Mouse (Mus musculus) monocyte, adult 2 months (primary cell): ENCODE results near the gene Pcnx.
A peak's percentile ranks its signal among the peaks of the same experiment; 100 is the strongest.
"Not testable (repeated sequence)": the region's sequence is repeated elsewhere in the genome, so short reads cannot be mapped to it uniquely, and the experiment has no call there.

Experiments used
- DNase-seq, 2 experiments: peaks; one replicate each; pipeline ENCODE4 v3.0.0; 2022; ENCODE audit warnings: low spot score in 2 of 2, low read depth in 1 of 2

Pcnx gene

DNA sequence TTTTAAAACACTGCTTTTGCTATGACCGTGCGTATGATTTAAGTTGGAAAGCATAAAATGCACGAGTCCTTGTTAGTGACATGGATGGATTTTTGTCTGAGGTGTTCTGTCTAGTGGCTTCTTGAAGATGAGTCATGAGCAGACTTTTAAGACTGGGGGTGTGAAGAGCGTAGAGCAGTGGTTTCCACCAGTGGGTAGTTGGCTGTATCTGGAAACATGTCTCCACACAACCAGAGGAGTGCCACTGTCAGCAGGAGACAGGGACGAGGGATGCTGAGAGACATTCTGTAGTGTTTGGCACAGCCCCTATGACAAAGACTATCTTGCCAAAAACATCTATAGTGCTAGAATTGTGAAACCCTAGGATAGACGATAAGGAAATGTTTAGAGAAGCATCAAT lies 89.2 kb downstream of the Pcnx start:
- DNase-seq: no peak

DNA sequence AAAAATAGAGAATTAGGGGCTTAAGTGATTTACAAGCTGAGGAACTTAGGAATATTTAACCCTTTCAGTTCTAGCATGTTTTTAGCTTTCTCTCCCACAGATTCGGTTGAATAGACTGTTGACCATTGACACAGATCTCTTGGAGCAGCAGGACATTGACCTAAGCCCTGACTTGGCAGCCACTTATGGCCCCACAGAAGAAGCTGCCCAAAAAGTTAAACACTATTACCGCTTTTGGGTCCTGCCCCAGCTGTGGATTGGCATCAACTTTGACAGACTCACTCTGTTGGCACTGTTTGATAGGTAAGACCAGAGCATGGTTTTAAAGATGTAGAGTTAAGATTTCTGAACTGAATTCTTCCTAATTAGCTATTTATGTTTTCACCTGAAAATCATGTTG lies 90.2 kb downstream of the Pcnx start:
- no peak for DNase-seq

DNA sequence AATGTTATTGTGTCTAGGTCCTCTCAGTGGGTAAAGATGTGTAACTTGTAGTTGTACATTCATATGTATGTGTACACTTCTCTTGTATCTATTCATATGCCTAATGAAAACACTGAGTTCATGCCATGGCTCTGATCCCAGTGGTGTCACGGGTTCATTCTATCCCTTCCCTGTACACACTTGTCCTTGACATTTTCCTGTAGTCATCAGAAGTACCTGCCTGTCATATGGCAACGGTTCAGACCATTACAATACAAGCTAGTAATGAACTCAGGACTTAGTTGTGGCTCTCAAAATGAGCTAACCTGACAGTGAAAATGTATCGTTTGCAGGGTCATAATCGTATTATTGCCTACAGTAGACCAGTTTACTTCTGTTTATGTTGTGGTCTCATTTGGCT lies 98.5 kb downstream of the Pcnx start:
- DNase-seq: no peak

DNA sequence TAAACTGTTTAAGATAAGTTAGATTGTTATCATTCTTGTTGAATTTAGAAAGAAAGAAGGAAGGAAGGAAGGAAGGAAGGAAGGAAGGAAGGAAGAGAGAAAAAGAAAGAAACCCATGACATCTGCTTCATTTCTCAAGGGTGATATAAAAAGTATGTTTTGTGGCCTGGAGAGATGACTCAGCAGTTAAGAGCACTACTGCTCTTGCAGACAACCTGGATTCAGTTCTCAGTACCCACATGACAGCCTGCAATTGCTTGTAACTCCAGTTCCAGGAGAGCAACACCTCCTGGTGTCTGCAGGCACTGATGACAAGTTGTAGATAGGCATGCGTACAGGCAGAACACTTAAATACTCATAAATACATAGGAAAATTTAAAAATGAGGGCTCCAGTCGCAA lies 105.6 kb downstream of the Pcnx start:
- DNase-seq: no peak

DNA sequence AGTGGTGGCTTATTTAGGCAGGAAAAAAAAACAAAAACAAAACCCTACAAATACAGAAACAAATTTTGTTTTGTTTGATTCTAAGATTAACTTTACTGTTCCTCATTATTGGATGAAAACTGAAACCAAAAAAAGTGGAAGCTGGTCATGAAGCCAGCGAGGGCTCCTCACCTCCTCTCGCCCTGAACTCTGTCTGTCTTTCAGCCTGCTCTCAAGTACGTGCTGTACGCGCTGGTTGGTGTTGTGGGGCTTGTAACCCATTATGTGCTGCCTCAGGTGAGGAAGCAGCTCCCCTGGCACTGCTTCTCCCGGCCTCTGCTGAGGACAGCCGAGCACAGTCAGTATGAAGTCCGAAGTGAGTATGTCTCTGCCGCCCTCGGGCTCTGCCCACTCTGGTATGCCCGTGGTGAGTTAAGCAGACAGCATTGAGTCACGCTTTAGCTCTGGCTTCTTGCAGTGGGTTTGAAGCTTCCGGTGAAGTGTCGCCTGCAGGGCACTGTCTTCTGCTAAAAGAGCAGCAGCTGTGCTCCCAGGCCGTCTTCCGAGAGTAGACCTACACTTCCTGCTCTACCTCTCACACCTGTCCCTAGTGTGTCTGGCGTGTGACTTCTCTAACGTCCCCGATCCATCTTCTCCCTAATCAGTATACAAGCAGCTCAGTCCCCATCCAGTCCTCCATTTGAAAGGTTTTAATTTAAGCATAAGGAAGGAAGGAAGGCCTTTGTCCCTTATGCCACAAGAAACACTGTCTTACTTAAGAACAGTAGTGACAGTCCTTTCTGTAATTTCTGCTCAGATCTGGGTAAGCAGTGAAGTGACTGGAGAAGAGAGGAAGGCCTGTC lies 111.4 kb downstream of the Pcnx start:
- peak; percentile 34 to 37 for DNase-seq

DNA sequence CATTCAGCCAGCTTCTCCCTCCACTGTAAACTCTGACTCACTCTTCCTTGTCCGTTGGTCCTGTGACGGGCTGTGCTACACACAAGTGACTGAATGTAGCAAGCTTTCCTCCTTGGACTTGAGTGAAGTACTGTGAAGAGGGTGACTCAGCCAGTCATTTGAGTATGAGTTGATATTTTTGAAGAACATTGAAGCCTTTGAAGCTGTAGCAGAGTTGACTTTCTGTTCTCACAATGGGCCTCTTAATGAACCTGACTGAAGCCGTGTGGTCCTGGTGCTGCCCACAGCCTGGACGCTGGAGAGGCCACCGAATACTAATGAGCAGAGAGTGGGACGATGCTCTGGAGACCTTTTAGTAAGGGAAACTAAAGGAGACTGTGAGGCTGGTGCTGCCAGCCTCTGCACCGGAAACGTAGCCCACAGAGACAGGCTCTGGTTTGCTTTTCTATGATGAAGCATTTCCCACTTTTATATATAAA lies 112.1 kb downstream of the Pcnx start:
- peak; percentile 38 to 48 for DNase-seq

DNA sequence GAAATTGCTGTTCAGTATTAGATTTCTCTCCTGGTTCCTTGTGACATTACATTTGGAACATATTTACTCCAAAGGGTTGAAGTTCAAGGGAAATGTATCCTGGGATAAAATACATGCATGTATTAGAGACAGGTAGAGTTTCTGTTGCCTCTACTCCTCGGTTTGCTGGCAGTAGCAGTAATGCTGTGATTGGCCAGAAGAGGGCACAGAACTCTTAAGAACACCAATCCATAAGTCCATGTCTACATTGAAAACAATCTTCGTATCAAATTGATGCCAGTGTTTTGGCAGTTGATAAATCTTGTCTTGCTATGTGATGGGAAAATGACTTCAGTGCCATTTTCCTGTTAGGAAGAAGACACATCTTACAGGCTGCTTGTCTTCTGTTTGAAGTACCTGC lies 115.0 kb downstream of the Pcnx start:
- DNase-seq: no peak

DNA sequence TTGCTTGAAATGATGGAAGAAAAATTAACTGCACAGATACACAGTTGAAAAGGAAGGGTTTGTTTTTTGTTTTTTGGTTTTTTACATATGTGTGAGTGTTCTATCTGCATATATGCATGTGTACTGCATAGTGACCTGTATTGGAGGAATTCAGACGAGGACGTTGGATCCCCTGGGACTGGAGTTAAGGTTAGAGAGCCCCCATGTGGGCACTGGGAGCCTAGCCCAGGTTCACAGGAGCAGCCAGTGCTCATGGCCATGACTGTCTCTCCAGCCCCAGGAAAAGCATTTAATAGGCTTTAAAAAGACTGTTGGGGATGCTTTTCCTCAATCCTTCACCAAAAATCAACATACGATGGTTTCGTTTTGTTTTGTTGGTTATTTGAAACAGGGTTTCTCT lies 117.5 kb downstream of the Pcnx start:
- DNase-seq: no peak

DNA sequence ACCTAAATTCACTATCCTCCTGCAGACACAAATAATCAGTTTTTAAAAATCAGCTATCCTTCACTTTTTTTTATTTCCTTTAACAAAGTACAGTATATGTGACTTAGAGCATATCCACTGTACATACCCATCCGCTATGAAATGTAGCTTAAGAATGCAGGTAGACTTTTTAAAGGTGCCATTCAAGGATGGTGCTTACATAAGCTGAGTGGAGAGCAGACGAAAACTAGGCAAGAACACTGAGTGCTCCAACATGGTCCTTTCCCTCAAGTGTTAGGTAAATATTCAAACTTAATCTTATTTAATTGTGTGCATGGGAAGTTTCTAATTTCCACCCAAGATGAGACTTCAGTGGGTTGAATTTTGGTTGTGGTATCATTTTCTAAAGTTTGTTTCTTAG lies 119.5 kb downstream of the Pcnx start:
- DNase-seq: no peak

DNA sequence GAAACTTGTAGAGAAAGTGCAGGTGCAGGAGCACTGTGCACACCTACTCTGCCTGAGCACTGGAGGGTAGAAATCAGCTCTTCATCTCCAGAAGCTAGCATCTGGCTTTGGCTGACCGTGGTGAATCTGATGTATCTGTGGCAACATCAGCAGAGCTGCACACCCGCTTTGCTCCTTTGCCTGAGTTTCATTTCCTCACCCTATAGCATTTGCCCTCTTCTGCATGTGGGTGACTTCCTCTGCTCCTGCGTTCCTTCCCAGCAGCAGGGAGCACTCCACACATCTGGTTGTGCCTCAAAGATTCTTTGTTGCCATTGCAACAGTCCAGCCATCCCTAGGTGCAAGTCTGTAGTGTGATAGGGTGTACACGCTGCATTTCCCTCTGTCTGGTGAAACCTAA lies 132.3 kb downstream of the Pcnx start:
- no peak for DNase-seq

DNA sequence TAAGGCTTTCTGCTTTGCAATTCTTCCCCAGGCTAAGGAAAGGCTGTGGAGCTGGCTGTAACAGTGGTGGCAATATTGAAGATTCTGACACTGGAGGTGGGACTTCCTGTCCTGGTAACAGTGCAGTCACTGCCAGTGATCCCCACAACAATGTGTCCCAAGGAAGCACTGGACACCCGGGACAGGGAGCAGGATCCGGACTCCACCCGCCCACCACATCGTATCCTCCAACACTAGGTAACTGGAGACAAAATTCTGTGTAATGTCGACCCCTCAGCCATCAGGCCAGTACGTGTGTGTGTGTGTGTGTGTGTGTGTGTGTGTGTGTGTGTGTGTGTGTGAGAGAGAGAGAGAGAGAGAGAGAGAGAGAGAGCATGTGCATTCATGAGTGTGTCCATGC lies 133.2 kb downstream of the Pcnx start:
- DNase-seq: no peak

DNA sequence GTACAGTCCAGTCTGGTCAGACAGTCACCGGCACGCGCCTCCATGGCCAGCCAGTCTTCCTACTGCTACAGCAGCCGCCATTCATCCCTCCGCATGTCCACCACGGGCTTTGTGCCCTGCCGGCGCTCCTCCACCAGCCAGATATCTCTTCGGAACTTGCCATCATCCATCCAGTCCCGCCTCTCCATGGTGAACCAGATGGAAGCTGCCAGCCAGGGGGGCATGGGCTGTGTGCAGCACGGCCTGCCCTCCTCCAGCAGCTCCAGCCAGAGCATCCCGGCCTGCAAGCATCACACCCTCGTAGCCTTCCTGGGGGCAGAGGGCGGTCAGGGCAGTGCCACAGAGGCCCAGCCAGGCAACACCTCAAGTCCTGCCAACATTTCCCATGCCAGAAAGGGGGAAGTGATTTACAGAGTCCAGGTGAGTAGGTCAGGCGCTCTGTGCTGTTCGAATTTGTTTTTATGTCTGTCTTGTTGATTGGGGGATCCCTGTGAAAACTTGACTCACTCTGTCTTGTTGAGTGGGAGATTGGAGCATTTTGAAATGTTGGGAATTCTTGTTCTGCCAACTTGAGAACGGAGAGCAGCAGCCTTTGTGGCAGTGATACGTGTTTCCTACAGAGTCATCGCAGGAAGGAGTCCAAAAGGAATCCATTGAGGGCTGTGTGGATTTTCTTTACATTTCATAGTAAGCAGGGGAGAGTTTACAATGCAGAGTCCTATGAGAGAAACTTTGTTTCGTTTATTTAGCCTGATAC lies 135.3 kb downstream of the Pcnx start:
- no peak for DNase-seq

DNA sequence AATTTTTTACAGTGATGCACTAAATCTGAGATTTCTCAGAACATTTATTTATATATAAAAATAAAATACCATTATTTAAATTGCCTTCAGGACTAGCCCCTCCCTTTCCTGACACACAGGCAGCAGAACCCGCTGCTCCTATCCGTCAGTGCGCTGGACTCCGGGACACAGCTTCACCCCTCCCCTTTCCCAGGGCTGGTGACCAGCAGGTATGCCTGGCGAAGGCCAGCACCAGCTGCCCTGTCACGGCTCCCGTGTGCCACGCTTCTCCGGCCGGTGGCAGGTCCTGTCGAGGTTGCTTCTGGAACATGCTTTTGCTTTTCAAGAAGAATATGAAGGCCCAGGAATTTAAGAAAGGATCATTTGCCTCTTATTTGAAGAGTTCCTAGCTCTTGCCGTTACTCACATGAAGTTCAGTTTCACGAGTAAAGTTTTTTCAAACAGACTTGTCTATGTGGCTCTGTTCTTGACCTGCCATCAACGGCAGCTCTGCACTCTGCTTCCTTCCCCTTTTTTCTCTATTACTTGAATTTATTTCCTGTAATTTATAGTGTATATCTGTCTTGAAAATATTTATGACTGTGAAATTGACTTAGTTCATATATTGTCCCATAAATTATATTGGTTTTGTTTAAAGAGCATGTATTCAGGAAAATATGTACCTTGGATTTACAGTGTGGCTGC lies 137.0 kb downstream of the Pcnx start:
- no peak for DNase-seq

DNA sequence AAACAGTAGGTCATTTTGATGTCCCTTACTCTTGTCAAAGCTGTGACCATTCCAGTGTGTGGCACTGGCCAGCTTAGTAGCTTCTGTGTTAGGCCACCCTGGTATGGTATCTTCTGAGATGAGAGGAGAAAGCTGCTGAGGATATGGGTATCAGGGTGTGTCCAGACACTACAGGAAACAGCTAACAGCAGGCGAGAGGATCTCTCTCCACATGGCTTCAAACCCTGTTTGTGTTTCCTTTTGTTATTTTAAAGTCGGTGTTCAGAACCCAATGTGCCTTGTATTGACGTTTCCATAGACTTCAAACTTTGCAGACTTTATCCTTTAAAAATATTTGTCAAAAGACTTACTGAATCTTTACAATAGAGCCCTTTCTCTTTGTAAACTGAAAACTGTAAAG lies 137.7 kb downstream of the Pcnx start:
- DNase-seq: no peak

DNA sequence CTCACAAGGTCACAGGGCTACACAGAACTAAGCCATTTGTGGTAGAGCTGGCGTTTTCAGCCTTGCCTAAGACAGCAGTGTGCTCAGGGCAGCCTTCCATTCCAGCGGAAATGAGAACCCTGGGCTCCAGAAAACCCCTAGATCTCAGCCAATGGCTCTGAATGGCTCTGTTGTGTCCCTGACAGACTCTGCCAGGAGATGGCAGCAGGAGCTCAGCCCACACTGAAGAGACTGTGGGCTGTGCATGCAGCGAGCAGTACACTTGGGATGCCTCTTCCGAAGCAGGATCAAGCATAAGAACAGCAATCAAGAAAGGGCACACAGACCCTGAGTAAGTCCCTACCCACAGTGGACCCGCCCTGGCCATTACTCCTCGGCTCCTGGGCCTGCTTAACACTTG lies 142.9 kb downstream of the Pcnx start:
- not testable (repeated sequence) for DNase-seq

DNA sequence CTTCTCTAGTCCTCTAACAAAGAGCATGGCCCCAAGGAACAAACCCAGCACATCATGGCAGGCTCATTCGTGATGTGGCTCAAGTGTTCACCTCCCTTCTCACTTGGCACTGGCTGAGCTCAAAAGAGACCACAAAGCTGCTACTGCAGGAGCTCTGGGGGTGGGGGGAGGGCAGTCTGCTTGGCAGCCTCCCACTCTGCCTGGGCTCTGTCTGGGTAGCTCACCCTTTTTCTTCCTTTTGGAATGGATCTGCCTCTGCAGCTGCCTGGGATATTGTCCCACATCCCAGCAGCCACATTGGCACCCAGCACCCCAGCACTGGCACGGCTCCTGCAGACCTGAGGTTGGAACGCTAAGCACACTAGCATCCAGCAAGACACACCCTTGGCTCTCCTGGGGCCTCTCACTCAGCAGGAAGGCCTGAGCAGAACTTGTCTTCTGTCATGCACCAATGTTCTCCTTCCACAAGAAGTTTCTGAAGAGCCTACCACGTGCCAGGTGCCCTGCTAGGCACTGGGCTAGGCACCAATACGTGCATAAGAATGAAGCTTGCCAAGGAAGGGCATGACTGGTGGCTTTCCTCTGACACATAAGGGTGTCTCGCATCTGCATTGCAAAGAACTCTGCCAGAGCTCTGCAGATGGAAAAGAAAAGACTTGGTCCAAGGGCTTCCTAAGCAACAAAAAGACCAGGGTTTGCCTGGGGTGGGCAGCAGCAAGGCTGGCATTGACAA lies 166.2 kb downstream of the Pcnx start:
- DNase-seq: not testable (repeated sequence)

DNA sequence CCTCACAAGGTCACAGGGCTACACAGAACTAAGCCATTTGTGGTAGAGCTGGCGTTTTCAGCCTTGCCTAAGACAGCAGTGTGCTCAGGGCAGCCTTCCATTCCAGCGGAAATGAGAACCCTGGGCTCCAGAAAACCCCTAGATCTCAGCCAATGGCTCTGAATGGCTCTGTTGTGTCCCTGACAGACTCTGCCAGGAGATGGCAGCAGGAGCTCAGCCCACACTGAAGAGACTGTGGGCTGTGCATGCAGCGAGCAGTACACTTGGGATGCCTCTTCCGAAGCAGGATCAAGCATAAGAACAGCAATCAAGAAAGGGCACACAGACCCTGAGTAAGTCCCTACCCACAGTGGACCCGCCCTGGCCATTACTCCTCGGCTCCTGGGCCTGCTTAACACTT lies 173.7 kb downstream of the Pcnx start:
- not testable (repeated sequence) for DNase-seq

DNA sequence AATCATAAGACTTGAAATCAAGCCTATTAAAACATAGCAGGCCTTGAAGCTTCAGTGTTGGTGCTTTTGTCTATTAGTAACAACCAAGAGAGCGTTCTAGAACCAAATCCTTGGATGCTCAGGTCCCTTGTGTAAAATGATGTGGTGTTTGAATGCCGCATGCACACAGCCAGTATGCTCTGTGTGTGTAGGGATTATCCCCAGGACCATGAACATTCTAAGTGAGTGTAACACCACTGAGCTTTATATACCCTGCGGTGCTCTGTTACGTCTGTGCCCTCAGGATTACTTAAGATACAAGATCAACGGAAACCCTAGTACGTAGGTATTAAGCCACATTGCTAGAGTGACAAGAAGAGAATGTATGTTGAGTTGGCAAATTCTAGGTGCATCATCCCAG lies 174.2 kb downstream of the Pcnx start:
- not testable (repeated sequence) for DNase-seq

DNA sequence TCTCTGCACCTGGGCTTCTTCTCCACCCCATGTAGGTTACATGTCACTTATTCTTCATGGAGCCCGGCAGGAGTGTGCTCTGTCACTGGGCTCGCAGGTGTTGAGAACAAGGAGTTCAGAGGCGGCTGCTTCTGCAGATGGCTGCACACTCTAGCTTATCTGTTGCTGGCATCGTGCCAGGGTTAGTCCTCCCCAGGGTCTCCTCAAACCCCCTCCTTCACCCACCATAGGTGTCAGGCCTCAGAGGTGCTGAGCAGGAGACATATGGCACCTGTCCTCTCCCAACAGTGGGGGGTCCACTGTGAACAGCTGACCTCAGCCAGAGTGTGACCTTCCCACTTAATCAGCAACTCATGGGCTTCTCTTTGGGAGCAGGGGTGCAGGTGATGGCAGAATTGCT lies 184.3 kb downstream of the Pcnx start:
- not testable (repeated sequence) for DNase-seq
